Mouse (Mus musculus): ENCODE data around the gene Elmsan1.

GRCm38 (mm10) chr12:84226117-84226840 is 7.6 kb upstream of the Elmsan1 start:
- TF ChIP-seq CTCF (conservative IDR thresholded peaks at IDR 0.05; ENCODE audit: insufficient read depth, insufficient read length, low read depth, low read length): no peak
- no peak for TF ChIP-seq POLR2A (IDR thresholded peaks at IDR 0.05; ENCODE audit: low read depth, low read length)

Data from kidney, adult 2 months (tissue).